Mouse (Mus musculus) liver, embryonic 14.5 days (tissue): ENCODE measurements around the gene Tmem200b. TPM values are rescaled to one million over a fixed set of nuclear protein-coding genes. Genes with fewer than 3 reads are reported as not detected.

Experiments used
- ATAC-seq: fragments of 200-750 bp; cut with Nextera tagmentation; 2 replicates; pipeline ENCODE4 v1.8.0; 2017; ENCODE audit warnings: moderate number of reproducible peaks, mild to moderate bottlenecking, moderate library complexity; ENCODE audit not compliant: insufficient read depth
- DNase-seq, 3 experiments: peaks; one replicate each; pipeline ENCODE4 v3.0.0-alpha.2; 2012 to 2013; ENCODE audit warnings: low read depth in 3 of 3, low spot score in 3 of 3
- H3K27ac ChIP-seq: fragments of 300-500 bp; sonication (generic); 2 replicates; pipeline ENCODE4 v1.5.1; 2014; ENCODE audit warnings: moderate library complexity, mild to moderate bottlenecking, control low read depth, inconsistent platforms
- H3K27me3 ChIP-seq: fragments of 300-500 bp; sonication (generic); 2 replicates; pipeline ENCODE4 v1.6.1; 2014; ENCODE audit warnings: mild to moderate bottlenecking, low read length, moderate library complexity; ENCODE audit not compliant: control insufficient read depth, insufficient read depth
- H3K36me3 ChIP-seq: fragments of 300-500 bp; sonication (generic); replicated peaks from 2 replicates; pipeline ENCODE4 v1.6.1; 2014; ENCODE audit warnings: low read depth; ENCODE audit not compliant: control insufficient read depth, insufficient read depth
- H3K4me1 ChIP-seq, 2 experiments: fragments of 200-500 bp in 1 of 2; fragments of 300-500 bp in 1 of 2; sonication (generic) in 1 of 2; replicated peaks; 2 replicates each; pipeline ENCODE4 v1.6.1; 2012 to 2014; ENCODE audit warnings: antibody characterized with exemption in 1 of 2, inconsistent platforms in 1 of 2, low read length in 1 of 2; ENCODE audit not compliant: control insufficient read depth in 2 of 2, insufficient read depth in 2 of 2
- H3K4me2 ChIP-seq: fragments of 300-500 bp; sonication (generic); 2 replicates; pipeline ENCODE4 v1.6.1; 2014; ENCODE audit warnings: low read depth, mild to moderate bottlenecking, control low read depth, moderate library complexity
- H3K4me3 ChIP-seq, 2 experiments: fragments of 200-500 bp in 1 of 2; fragments of 300-500 bp in 1 of 2; sonication (generic) in 1 of 2; 2 replicates each; pipeline ENCODE4 v1.5.1; 2012 to 2014; ENCODE audit warnings: low read depth in 2 of 2, low read length in 2 of 2, mild to moderate bottlenecking in 2 of 2, control low read depth in 1 of 2, inconsistent platforms in 1 of 2, moderate library complexity in 1 of 2; ENCODE audit not compliant: insufficient read depth in 1 of 2
- H3K9ac ChIP-seq: fragments of 300-500 bp; sonication (generic); replicated peaks from 2 replicates; pipeline ENCODE4 v1.6.1; 2014; ENCODE audit warnings: mild to moderate bottlenecking, control low read depth, moderate library complexity
- H3K9me3 ChIP-seq: fragments of 300-500 bp; sonication (generic); 2 replicates; pipeline ENCODE4 v1.6.1; 2016; ENCODE audit warnings: low read length, mixed read lengths; ENCODE audit not compliant: control insufficient read depth
- CTCF ChIP-seq: IDR thresholded peaks from 2 replicates; pipeline ENCODE4 v1.5.1; 2016; ENCODE audit warnings: antibody characterized with exemption, low read depth, control low read depth
- EP300 ChIP-seq: IDR thresholded peaks from 2 replicates; pipeline ENCODE4 v1.6.1; 2016; ENCODE audit warnings: antibody characterized with exemption, low read depth
- WGBS: fragments of 180-500 bp; shearing (Covaris S2); extraction: QIAGEN DNeasy Blood & Tissue Kit; methylation state at CpG from one replicate; pipeline ENCODE4 v1.1.7; 2014; ENCODE audit not compliant: insufficient replicate concordance; 5-methylcytosine and 5-hydroxymethylcytosine counted together
- polyA plus RNA-seq, 2 experiments: library from polyadenylated mRNA; depleted of rRNA in 1 of 2; stranded (reverse) in 1 of 2; unstranded in 1 of 2; fragments of >200 nt; fragmentation: Nextera tagmentation in 1 of 2; extraction: Ambion mirVana in 1 of 2; gene quantifications; 2 replicates each; pipeline versions ENCODE4 v1.2.1 to v1.2.3; 2012 to 2014

Gene Tmem200b
- polyA plus RNA-seq, 2 experiments: 0.06 to 0.67 TPM

- Histone ChIP-seq H3K4me2 (peak overlapping the region; percentile 58), H3K36me3 (peaks cover 33% of the 10 kb centered on the region), H3K27me3 (peaks cover 73% of the 10 kb centered on the region), H3K9ac (no peak overlapping the region), H3K9me3 (no peaks in the 10 kb centered on the region), H3K27ac (no peak overlapping the region), H3K4me1 (peaks cover 0 to 4% of the 10 kb centered on the region in 2 experiments; a peak in 1 of 4 replicates), H3K4me3 (peak overlapping the region; percentile 21 to 46)
- TF ChIP-seq CTCF: no peak
- TF ChIP-seq EP300: no peak
- under 1% methylated on average over 74 of the region's 76 CpGs for WGBS
- DNase-seq (no peak), ATAC-seq (peak; percentile 0; the same call in 1 of the 2 replicates)
Measured at GRCm38 (mm10) chr4:131920595-131921351, 798 bp upstream of the Tmem200b start.

DNA sequence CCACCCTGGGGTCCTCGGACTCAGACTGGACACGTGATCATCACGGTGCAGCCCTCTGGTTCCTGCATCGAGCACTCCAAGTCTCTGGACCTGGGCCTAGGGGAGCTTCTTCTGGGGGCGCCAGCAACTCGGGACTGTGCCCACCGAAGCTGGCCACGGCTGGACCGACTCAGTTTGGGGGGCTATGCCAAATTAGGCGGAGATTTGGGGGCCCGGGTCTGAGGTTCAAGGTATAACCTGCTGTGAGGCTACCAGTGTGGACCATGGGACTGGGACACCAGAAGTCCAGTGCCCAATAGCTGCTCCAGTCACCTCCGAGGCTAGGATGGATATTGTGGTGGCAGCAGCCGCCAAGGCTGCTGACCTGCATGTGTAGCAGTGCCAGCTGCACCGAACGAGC is 833 bp downstream of the Tmem200b start:
- H3K4me3 ChIP-seq: peak overlapping the region in 1 of 2 experiments; percentile 46; a peak in 2 of 4 replicates
- peaks cover 56% of the 10 kb centered on the region for H3K27me3 ChIP-seq
- DNase-seq: no peak
- H3K9ac ChIP-seq: no peak overlapping the region
- no peak for ATAC-seq
- TF ChIP-seq EP300 (no peak), CTCF (no peak)
- WGBS: 63% methylated on average over 15 of the region's 15 CpGs
- peaks cover 0 to 4% of the 10 kb centered on the region in 2 experiments; a peak in 1 of 4 replicates for H3K4me1 ChIP-seq
- H3K36me3 ChIP-seq: peaks cover 49% of the 10 kb centered on the region
- peak overlapping the region; percentile 58 for H3K4me2 ChIP-seq
- H3K27ac ChIP-seq: no peak overlapping the region
- H3K9me3 ChIP-seq: no peaks in the 10 kb centered on the region

DNA sequence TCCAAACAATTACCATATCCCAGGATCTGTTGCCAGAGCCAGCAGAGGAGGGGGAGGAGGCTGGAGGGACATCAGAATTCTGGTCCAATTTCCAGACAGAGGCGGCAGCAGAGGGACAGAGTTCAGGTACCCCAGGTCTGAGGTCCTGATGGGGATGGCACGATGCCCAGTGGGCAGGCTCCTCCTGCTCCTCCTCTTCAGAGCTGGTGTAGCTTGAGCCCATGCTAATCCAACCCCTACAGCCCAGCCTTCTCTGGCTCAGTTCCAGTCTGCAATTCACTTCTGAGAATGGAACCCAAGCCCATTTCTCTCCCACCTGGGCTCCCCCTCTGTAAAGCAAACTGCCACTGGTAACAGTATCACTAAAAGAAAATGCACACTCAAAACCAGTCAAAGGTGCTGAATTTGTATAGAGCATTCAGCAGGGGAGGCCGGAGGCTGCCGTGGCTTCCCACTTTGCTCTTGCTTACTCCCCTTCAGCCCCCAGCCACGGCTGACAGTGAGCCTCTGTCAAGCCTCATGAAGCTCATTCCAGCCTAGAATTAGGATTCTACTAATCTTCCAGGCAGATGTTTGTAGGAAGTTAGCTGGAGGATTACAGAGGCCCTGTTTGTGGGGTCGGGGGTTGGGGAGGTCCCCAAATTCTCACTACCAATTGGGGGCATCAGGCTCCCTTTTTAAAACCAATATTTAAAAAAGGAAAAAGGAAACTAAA is 2.7 kb downstream of the Tmem200b start:
- H3K27me3 ChIP-seq: peaks cover 40% of the 10 kb centered on the region
- H3K4me1 ChIP-seq: peaks cover 0 to under 1% of the 10 kb centered on the region in 2 experiments; a peak in 1 of 4 replicates
- no peaks in the 10 kb centered on the region for H3K9me3 ChIP-seq
- no peak for DNase-seq
- 83% methylated on average over 6 of the region's 6 CpGs for WGBS
- TF ChIP-seq EP300 (no peak), CTCF (no peak)
- H3K36me3 ChIP-seq: peaks cover 68% of the 10 kb centered on the region
- ATAC-seq: no peak
- H3K4me3 ChIP-seq: no peak overlapping the region
- no peak overlapping the region for H3K4me2 ChIP-seq
- H3K9ac ChIP-seq: no peak overlapping the region
- H3K27ac ChIP-seq: no peak overlapping the region

- ATAC-seq: no peak
- no peaks in the 10 kb centered on the region for H3K9me3 ChIP-seq
- no peak overlapping the region for H3K4me3 ChIP-seq
- H3K4me2 ChIP-seq: no peak overlapping the region
- H3K4me1 ChIP-seq: no peaks in the 10 kb centered on the region
- H3K27ac ChIP-seq: no peak overlapping the region
- no peak overlapping the region for H3K9ac ChIP-seq
- 82% methylated on average over 6 of the region's 6 CpGs for WGBS
- no peaks in the 10 kb centered on the region; the same call in 1 of the 2 replicates for H3K27me3 ChIP-seq
- DNase-seq: no peak
- H3K36me3 ChIP-seq: peaks cover 97% of the 10 kb centered on the region
- TF ChIP-seq CTCF (no peak), EP300 (no peak)
Measured at GRCm38 (mm10) chr4:131929146-131929545, 7.6 kb downstream of the Tmem200b start.

- DNase-seq (no peak), ATAC-seq (no peak)
- TF ChIP-seq EP300 (no peak), CTCF (no peak)
- Histone ChIP-seq H3K9ac (no peak overlapping the region), H3K36me3 (peaks cover 89% of the 10 kb centered on the region), H3K4me2 (no peak overlapping the region), H3K27me3 (no peaks in the 10 kb centered on the region), H3K4me1 (0 out of 4 replicates have a peak, but pooled peaks cover 0 to 3% of the 10 kb centered on the region in 2 experiments), H3K9me3 (no peaks in the 10 kb centered on the region), H3K27ac (no peak overlapping the region), H3K4me3 (no peak overlapping the region)
- WGBS: 75% methylated on average over 2 of the region's 2 CpGs
Measured at GRCm38 (mm10) chr4:131939459-131939858, 17.9 kb downstream of the Tmem200b start.
